In genomic region chr2:103448947-103449560, GRCm38 (mm10) we compare ENCODE assay signal across 33 mouse cellular contexts. TPM values are rescaled to one million over a fixed set of nuclear protein-coding genes. Genes with fewer than 3 reads are reported as not detected.
DNase-seq lines count a peak whose midpoint lies in the region; ATAC-seq and TF ChIP-seq lines count a peak whose summit lies in the region.
"Had no signal": no experiment of that assay in that cellular context is flagged by ENCODE, and none has a peak within 500 bp of the region (broad histone marks: within the 10 kb centered on the region; RNA-seq: fewer than 3 reads in every experiment).

No protein-coding gene starts in this region.

- WGBS in heart, embryonic 13.5 days = 34% methylated on average over 14 of the region's 14 CpGs
- 26% methylated on average over 14 of the region's 14 CpGs for WGBS in kidney, embryonic 16.5 days

- H3K4me1 ChIP-seq in heart, embryonic 13.5 days = peaks cover 5% of the 10 kb centered on the region
- H3K4me1 ChIP-seq in kidney, embryonic 16.5 days (ENCODE audit: insufficient read depth, low read length) = no peaks in the 10 kb centered on the region
- H3K4me1 ChIP-seq in CH12.LX (ENCODE audit: control insufficient read depth in 1 of 2, insufficient read depth in 2 of 2) = no peaks in the 10 kb centered on the region
- H3K4me1 ChIP-seq: hindbrain, embryonic 15.5 days; liver, embryonic 12.5 days; megakaryocyte, embryonic 14.5 days had no signal

- no peak for DNase-seq in heart, postnatal 25 days (ENCODE audit: low spot score)
- DNase-seq in kidney, postnatal 10 days = no peak
- DNase-seq in CH12.LX (ENCODE audit: extremely low read depth) = no peak
- DNase-seq in cerebellum, postnatal 25 days = no peak
- DNase-seq: adrenal gland, postnatal 10 days; B cell, adult 2 months; cerebellum, adult 8-10 months; cerebellum, postnatal 36 days; gastrocnemius, postnatal 14 days; kidney, adult 18-20 months; kidney, postnatal 36 days; lung, adult 18-20 months; lung, postnatal 4 days; midbrain, embryonic 14.5 days; right cerebral cortex, adult 18-20 months; spleen, adult 18-20 months; thymus, adult 18-20 months; thymus, postnatal 25 days had no signal

- no peak overlapping the region for H3K4me3 ChIP-seq in heart, embryonic 13.5 days
- no peak overlapping the region for H3K4me3 ChIP-seq in kidney, embryonic 16.5 days (ENCODE audit: low read length)
- no peak overlapping the region for H3K4me3 ChIP-seq in CH12.LX (replicated peaks in 1 of 3; ENCODE audit: low read depth in 2 of 3, low read length in 2 of 3, poor library complexity in 1 of 3)
- H3K4me3 ChIP-seq: hindbrain, embryonic 10.5 days; hindbrain, embryonic 15.5 days; limb, embryonic 13.5 days; liver, embryonic 12.5 days; megakaryocyte, embryonic 14.5 days had no signal

- no peak for TF ChIP-seq CTCF in CH12.LX (conservative IDR thresholded peaks at IDR 0.05 in 1 of 2, IDR thresholded peaks at IDR 0.05 in 1 of 2; ENCODE audit: low read depth in 2 of 2, low read length in 2 of 2)

- H3K27ac ChIP-seq in heart, embryonic 13.5 days (replicated peaks) = no peak overlapping the region
- no peak overlapping the region for H3K27ac ChIP-seq in kidney, embryonic 16.5 days (ENCODE audit: low read length)
- H3K27ac ChIP-seq in CH12.LX (ENCODE audit: insufficient read depth, low read depth) = no peak overlapping the region
- H3K27ac ChIP-seq: hindbrain, embryonic 10.5 days; hindbrain, embryonic 15.5 days; limb, embryonic 13.5 days; liver, embryonic 12.5 days; stomach, postnatal 0 days had no signal

- H3K36me3 ChIP-seq in heart, embryonic 13.5 days = peaks cover 19% of the 10 kb centered on the region
- H3K36me3 ChIP-seq in kidney, embryonic 16.5 days (ENCODE audit: insufficient read depth, low read length) = peaks cover 5% of the 10 kb centered on the region
- H3K36me3 ChIP-seq in CH12.LX (replicated peaks in 1 of 2; ENCODE audit: control insufficient read depth in 1 of 2, insufficient read depth in 1 of 2, low read length in 1 of 2) = peaks cover 7 to 20% of the 10 kb centered on the region in 2 experiments

- TF ChIP-seq EP300 in CH12.LX (IDR thresholded peaks at IDR 0.05; ENCODE audit: low read length) = no peak

- in situ Hi-C loops in CH12.LX (cut with MboI; ENCODE audit: low pct_ligation_motif_present, low pct_unique_long_range_greater_than_20kb, low sequenced_read_pairs) = no loop called here

- no peak for TF ChIP-seq RAD21 in CH12.LX (IDR thresholded peaks at IDR 0.05; ENCODE audit: low read depth, low read length)

- dilution Hi-C loops in CH12.LX (cut with MboI; ENCODE audit: extremely low pct_ligation_motif_present, extremely low pct_unique_long_range_greater_than_20kb, low sequenced_read_pairs) = no loop called here

- intact Hi-C loops in heart, postnatal 25 days (cut with DNase I) = no loop called here

- H3K9me3 ChIP-seq in heart, embryonic 13.5 days = no peaks in the 10 kb centered on the region
- H3K9me3 ChIP-seq in kidney, embryonic 16.5 days (ENCODE audit: low read length) = no peaks in the 10 kb centered on the region
- H3K9me3 ChIP-seq in CH12.LX (replicated peaks; ENCODE audit: low read length) = no peaks in the 10 kb centered on the region
- H3K9me3 ChIP-seq: G1E; hindbrain, embryonic 10.5 days; hindbrain, embryonic 15.5 days; limb, embryonic 13.5 days; liver, embryonic 12.5 days; megakaryocyte, embryonic 14.5 days had no signal

- no peak for ATAC-seq in heart, embryonic 13.5 days (ENCODE audit: extremely low read depth, insufficient number of reproducible peaks, low FRiP score, low TSS enrichment)
- peak; percentile 62 for ATAC-seq in kidney, embryonic 16.5 days (ENCODE audit: low FRiP score, low TSS enrichment)
- ATAC-seq in common myeloid progenitor, adult 5-6 weeks (replicated peaks; ENCODE audit: low read depth, poor library complexity, severe bottlenecking) = peak; percentile 30; the same call in 1 of the 2 replicates
- ATAC-seq: forebrain, embryonic 14.5 days; inflammation-experienced regulatory T-cells, adult 6 months; liver, embryonic 12.5 days had no signal

- no peak overlapping the region for H3K9ac ChIP-seq in heart, embryonic 13.5 days
- no peak overlapping the region for H3K9ac ChIP-seq in kidney, embryonic 16.5 days (replicated peaks; ENCODE audit: low read length)
- no peak overlapping the region for H3K9ac ChIP-seq in CH12.LX (ENCODE audit: insufficient read depth, low read depth)
- H3K9ac ChIP-seq: hindbrain, embryonic 15.5 days; limb, embryonic 13.5 days; liver, embryonic 12.5 days had no signal

- peaks cover 10% of the 10 kb centered on the region for H3K27me3 ChIP-seq in heart, embryonic 13.5 days (replicated peaks)
- no peaks in the 10 kb centered on the region for H3K27me3 ChIP-seq in kidney, embryonic 16.5 days (ENCODE audit: insufficient read depth, low read length)
- no peaks in the 10 kb centered on the region for H3K27me3 ChIP-seq in CH12.LX (replicated peaks)
- H3K27me3 ChIP-seq: hindbrain, embryonic 15.5 days had no signal

- no peak for TF ChIP-seq POLR2A in CH12.LX (IDR thresholded peaks at IDR 0.05; ENCODE audit: low read depth, low read length)

- peak overlapping the region; percentile 26; the same call in 1 of the 2 replicates for H3K4me2 ChIP-seq in heart, embryonic 13.5 days
- peak overlapping the region; percentile 35; the same call in 1 of the 2 replicates for H3K4me2 ChIP-seq in kidney, embryonic 16.5 days (replicated peaks; ENCODE audit: low read depth, low read length)
- peak overlapping the region; percentile 35; the same call in 1 of the 2 replicates for H3K4me2 ChIP-seq in CH12.LX (ENCODE audit: insufficient read depth, low read depth, poor library complexity, severe bottlenecking)
- H3K4me2 ChIP-seq: hindbrain, embryonic 15.5 days; limb, embryonic 13.5 days; liver, embryonic 12.5 days had no signal

- no peaks in the 10 kb centered on the region for H3K79me2 ChIP-seq in CH12.LX (replicated peaks; ENCODE audit: control insufficient read depth, extremely low read depth, insufficient read depth, poor library complexity, severe bottlenecking)

TF ChIP-seq in CH12.LX, 34 proteins besides CTCF, POLR2A, EP300 and RAD21:
- TF ChIP-seq JUND (conservative IDR thresholded peaks at IDR 0.05; ENCODE audit: low read depth, low read length) (no peak), BHLHE40 (IDR thresholded peaks at IDR 0.05; ENCODE audit: low read depth, low read length) (no peak), E2F4 (IDR thresholded peaks at IDR 0.05; ENCODE audit: insufficient replicate concordance, low read depth, low read length) (no peak), PAX5 (IDR thresholded peaks at IDR 0.05; ENCODE audit: low read length) (no peak), ETS1 (conservative IDR thresholded peaks at IDR 0.05; ENCODE audit: low read depth, low read length) (no peak), MEF2A (IDR thresholded peaks at IDR 0.05; ENCODE audit: borderline replicate concordance, low read depth, low read length) (no peak), IRF4 (IDR thresholded peaks at IDR 0.05; ENCODE audit: low read depth, low read length) (no peak), GABPA (IDR thresholded peaks at IDR 0.05; ENCODE audit: insufficient replicate concordance, low read depth, low read length) (no peak)

RNA-seq across cellular contexts. Expression of gene Cat, which starts 35.9 kb away (rescaled TPM):
- polyA plus RNA-seq in heart, embryonic 13.5 days (2015; fragmentation: Nextera tagmentation; extraction: Ambion mirVana) = 71.3 and 81.0 TPM in 2 replicates
- total RNA-seq in heart, postnatal 25 days (2021) = 100 to 1,000 TPM; 199 to 201 TPM
- polyA plus RNA-seq in kidney, embryonic 16.5 days (2015; fragmentation: Nextera tagmentation; extraction: Ambion mirVana) = 101 and 105 TPM in 2 replicates
- total RNA-seq in CH12.LX (2012; rRNA removed) (26.5 and 29.8 TPM in 2 replicates), CH12.LX (2014; rRNA removed) (45.0 and 46.4 TPM in 2 replicates)
- 80.5 and 84.7 TPM in 2 replicates for polyA plus RNA-seq in CH12.LX (2012; ENCODE audit: insufficient read length, low read depth)
- 44.3 and 49.5 TPM in 2 replicates for total RNA-seq in common myeloid progenitor, adult 5-6 weeks (2017)

RNA-seq across cellular contexts. Expression of gene Elf5, which starts 37.6 kb away (rescaled TPM):
- 0.17 TPM in 1 of 2 replicates, not detected in the other for polyA plus RNA-seq in heart, embryonic 13.5 days (2015; fragmentation: Nextera tagmentation; extraction: Ambion mirVana)
- total RNA-seq in heart, postnatal 25 days (2021) = not detected
- 3.1 and 4.2 TPM in 2 replicates for polyA plus RNA-seq in kidney, embryonic 16.5 days (2015; fragmentation: Nextera tagmentation; extraction: Ambion mirVana)
- total RNA-seq in CH12.LX (2012; rRNA removed) (not detected in 2 replicates), CH12.LX (2014; rRNA removed) (not detected in 2 replicates)
- not detected in 2 replicates for polyA plus RNA-seq in CH12.LX (2012; ENCODE audit: insufficient read length, low read depth)
- total RNA-seq in common myeloid progenitor, adult 5-6 weeks (2017) = not detected in 2 replicates
- total RNA-seq: adrenal gland, postnatal 10 days; gastrocnemius, postnatal 14 days; granulocyte monocyte progenitor cell, adult 5-6 weeks; monocyte, adult 5-6 weeks had no signal
- polyA plus RNA-seq: forebrain, embryonic 14.5 days; G1E; hindbrain, embryonic 10.5 days; hindbrain, embryonic 15.5 days; inflammation-experienced regulatory T-cells, adult 6 months; liver, embryonic 12.5 days; midbrain, embryonic 14.5 days; neural tube, embryonic 14.5 days had no signal
